ENCODE assay signal across 8 mouse cellular contexts in genomic region chr17:35002153-35002865, GRCm38 (mm10). TPM values are rescaled to one million over a fixed set of nuclear protein-coding genes. Genes with fewer than 3 reads are reported as not detected.
DNase-seq lines count a peak whose midpoint lies in the region; ATAC-seq lines count a peak whose summit lies in the region.

No protein-coding gene starts in this region.

- H3K4me3 ChIP-seq in heart, embryonic 10.5 days, result peak overlapping the region; percentile 75
- peak overlapping the region; percentile 95 for H3K4me3 ChIP-seq in limb, embryonic 13.5 days

- peaks cover 50% of the 10 kb centered on the region for H3K4me1 ChIP-seq in heart, embryonic 10.5 days
- peaks cover 38% of the 10 kb centered on the region for H3K4me1 ChIP-seq in limb, embryonic 13.5 days

- peak; percentile 53 for ATAC-seq in erythroblast, adult 5-6 weeks (replicated peaks; ENCODE audit: low FRiP score, poor library complexity, severe bottlenecking)
- no peak for ATAC-seq in limb, embryonic 13.5 days (ENCODE audit: low FRiP score, low read depth)

- no peaks in the 10 kb centered on the region for H3K27me3 ChIP-seq in heart, embryonic 10.5 days (ENCODE audit: insufficient read depth, poor library complexity, severe bottlenecking)
- H3K27me3 ChIP-seq in limb, embryonic 13.5 days, result no peaks in the 10 kb centered on the region
- H3K27me3 ChIP-seq in splenic B cell, adult 2 months (ENCODE audit: control insufficient read depth, insufficient read depth, low read length, poor library complexity, severe bottlenecking), result no peaks in the 10 kb centered on the region

- DNase-seq in heart, embryonic 10.5 days (ENCODE audit: low spot score), result no peak
- no peak for DNase-seq in heart, postnatal 14 days
- DNase-seq in CD4-positive, CD25-positive, alpha-beta regulatory T cell, adult 2 months (ENCODE audit: low read depth, low spot score), result peak; percentile 40
- peak; percentile 22 for DNase-seq in splenic B cell, adult 2 months (ENCODE audit: low read depth, low spot score)
- no peak for DNase-seq in left cerebral cortex, postnatal 25 days (ENCODE audit: low spot score in 2 of 2)
- DNase-seq in gastrocnemius, adult 8-10 months (ENCODE audit: low spot score in 2 of 2), result no peak

- peak overlapping the region; percentile 98 for H3K27ac ChIP-seq in heart, embryonic 10.5 days
- peak overlapping the region; percentile 98 for H3K27ac ChIP-seq in limb, embryonic 13.5 days

- H3K9ac ChIP-seq in limb, embryonic 13.5 days, result peak overlapping the region; percentile 98

- peaks cover 49% of the 10 kb centered on the region for H3K36me3 ChIP-seq in heart, embryonic 10.5 days
- H3K36me3 ChIP-seq in limb, embryonic 13.5 days, result peaks cover 53% of the 10 kb centered on the region
- peaks cover 27% of the 10 kb centered on the region for H3K36me3 ChIP-seq in splenic B cell, adult 2 months (ENCODE audit: control insufficient read depth, insufficient read depth, low read length, poor library complexity, severe bottlenecking)

- peak overlapping the region; percentile 99 for H3K4me2 ChIP-seq in limb, embryonic 13.5 days (replicated peaks)

- H3K9me3 ChIP-seq in heart, embryonic 10.5 days, result no peaks in the 10 kb centered on the region
- H3K9me3 ChIP-seq in limb, embryonic 13.5 days, result no peaks in the 10 kb centered on the region

- WGBS in heart, embryonic 10.5 days, result 14% methylated on average over 12 of the region's 12 CpGs
- 7% methylated on average over 12 of the region's 12 CpGs for WGBS in limb, embryonic 13.5 days

- intact Hi-C loops in heart, postnatal 14 days (cut with DNase I), result no loop called here
- intact Hi-C loops in left cerebral cortex, postnatal 25 days (cut with DNase I), result loop anchor here (5.0 kb wide), 1 partner anchor 240 kb away; the partner anchor contains the start of gene Ddx39b

RNA-seq across cellular contexts. Expression of gene Vars, which starts 1.5 kb away (rescaled TPM):
- polyA plus RNA-seq in heart, embryonic 10.5 days (2016; fragmentation: Nextera tagmentation; extraction: Ambion mirVana), result 112 and 166 TPM in 2 replicates
- total RNA-seq in heart, postnatal 14 days (2021), result 10 to 100 TPM; 24.5 to 26.0 TPM
- 24.4 and 33.4 TPM in 2 replicates for total RNA-seq in erythroblast, adult 5-6 weeks (2015; ENCODE audit: low replicate concordance)
- total RNA-seq in erythroblast, adult 5-6 weeks (2017; ENCODE audit: low replicate concordance), result 37.4 and 45.0 TPM in 2 replicates
- polyA plus RNA-seq in limb, embryonic 13.5 days (2015; fragmentation: Nextera tagmentation; extraction: Ambion mirVana), result 102 and 110 TPM in 2 replicates
- 10 to 100 TPM; 38.0 to 44.7 TPM for total RNA-seq in left cerebral cortex, postnatal 25 days (2021)
- total RNA-seq in gastrocnemius, adult 8-10 months (2022), result 10 to 100 TPM; 37.3 to 42.8 (median 41.0) TPM

RNA-seq across cellular contexts. Expression of gene Vwa7, which starts 14.1 kb away (rescaled TPM):
- 0.26 and 0.34 TPM in 2 replicates for polyA plus RNA-seq in heart, embryonic 10.5 days (2016; fragmentation: Nextera tagmentation; extraction: Ambion mirVana)
- total RNA-seq in heart, postnatal 14 days (2021), result 1 to 10 TPM; 5.3 to 5.9 TPM
- total RNA-seq in erythroblast, adult 5-6 weeks (2015; ENCODE audit: low replicate concordance), result not detected in 2 replicates
- not detected in 2 replicates for total RNA-seq in erythroblast, adult 5-6 weeks (2017; ENCODE audit: low replicate concordance)
- 0.17 TPM in 2 replicates for polyA plus RNA-seq in limb, embryonic 13.5 days (2015; fragmentation: Nextera tagmentation; extraction: Ambion mirVana)
- total RNA-seq in left cerebral cortex, postnatal 25 days (2021), result under 1 TPM; 0.30 to 0.37 TPM
- total RNA-seq in gastrocnemius, adult 8-10 months (2022), result 10 to 100 TPM in 3 of 4 experiments, 1 to 10 TPM in 1; 8.0 to 18.8 (median 13.7) TPM

RNA-seq across cellular contexts. Expression of gene Lsm2, which starts 20.6 kb away (rescaled TPM):
- polyA plus RNA-seq in heart, embryonic 10.5 days (2016; fragmentation: Nextera tagmentation; extraction: Ambion mirVana), result 197 and 247 TPM in 2 replicates
- 10 to 100 TPM; 19.2 to 25.0 TPM for total RNA-seq in heart, postnatal 14 days (2021)
- total RNA-seq in erythroblast, adult 5-6 weeks (2015; ENCODE audit: low replicate concordance), result 46.8 and 50.3 TPM in 2 replicates
- 11.2 and 16.7 TPM in 2 replicates for total RNA-seq in erythroblast, adult 5-6 weeks (2017; ENCODE audit: low replicate concordance)
- polyA plus RNA-seq in limb, embryonic 13.5 days (2015; fragmentation: Nextera tagmentation; extraction: Ambion mirVana), result 196 and 200 TPM in 2 replicates
- 10 to 100 TPM; 17.3 to 18.0 TPM for total RNA-seq in left cerebral cortex, postnatal 25 days (2021)
- total RNA-seq in gastrocnemius, adult 8-10 months (2022), result 10 to 100 TPM; 11.7 to 15.7 (median 13.0) TPM

RNA-seq across cellular contexts. Expression of gene Sapcd1, which starts 25.5 kb away (rescaled TPM):
- 3.3 and 4.0 TPM in 2 replicates for polyA plus RNA-seq in heart, embryonic 10.5 days (2016; fragmentation: Nextera tagmentation; extraction: Ambion mirVana)
- total RNA-seq in heart, postnatal 14 days (2021), result under 1 TPM; 0.34 to 0.48 TPM
- 2.3 TPM in 1 of 2 replicates, not detected in the other for total RNA-seq in erythroblast, adult 5-6 weeks (2015; ENCODE audit: low replicate concordance)
- total RNA-seq in erythroblast, adult 5-6 weeks (2017; ENCODE audit: low replicate concordance), result not detected in 2 replicates
- 7.2 and 8.2 TPM in 2 replicates for polyA plus RNA-seq in limb, embryonic 13.5 days (2015; fragmentation: Nextera tagmentation; extraction: Ambion mirVana)
- under 1 TPM; 0.60 to 0.83 TPM for total RNA-seq in left cerebral cortex, postnatal 25 days (2021)
- not detected for total RNA-seq in gastrocnemius, adult 8-10 months (2022)

RNA-seq across cellular contexts. Expression of gene Hspa1l, which starts 29.8 kb away (rescaled TPM):
- polyA plus RNA-seq in heart, embryonic 10.5 days (2016; fragmentation: Nextera tagmentation; extraction: Ambion mirVana), result 1.6 and 1.7 TPM in 2 replicates
- total RNA-seq in heart, postnatal 14 days (2021), result 1 to 10 TPM; 2.7 to 4.7 TPM
- not detected in 2 replicates for total RNA-seq in erythroblast, adult 5-6 weeks (2015; ENCODE audit: low replicate concordance)
- not detected in 2 replicates for total RNA-seq in erythroblast, adult 5-6 weeks (2017; ENCODE audit: low replicate concordance)
- 0.49 and 0.81 TPM in 2 replicates for polyA plus RNA-seq in limb, embryonic 13.5 days (2015; fragmentation: Nextera tagmentation; extraction: Ambion mirVana)
- under 1 TPM; 0.27 to 0.34 TPM for total RNA-seq in left cerebral cortex, postnatal 25 days (2021)
- total RNA-seq in gastrocnemius, adult 8-10 months (2022), result 10 to 100 TPM; 19.4 to 26.1 (median 20.2) TPM

Comparison
In these comparisons a context has a peak if more than half of its experiments do, and no peak if none do; other contexts are left out.
1. DNase-seq: peak in CD4-positive, CD25-positive, alpha-beta regulatory T cell, adult 2 months (single experiment) and splenic B cell, adult 2 months (single experiment); none in heart, embryonic 10.5 days (single experiment), heart, postnatal 14 days (0 of 2), left cerebral cortex, postnatal 25 days (0 of 2) and gastrocnemius, adult 8-10 months (0 of 2).
2. RNA of gene Vwa7, which starts 14.1 kb away (total RNA-seq): 8.0 to 18.8 TPM in gastrocnemius, adult 8-10 months and 5.3 to 5.9 TPM in heart, postnatal 14 days; 0.30 to 0.37 TPM in left cerebral cortex, postnatal 25 days and not detected in erythroblast, adult 5-6 weeks; every median in the first group is over 4 times any median in the second.